Mouse (Mus musculus): ENCODE data around the gene Mnt.

The Mnt gene

GRCm38 (mm10) chr11:74843761-74844160 lies 13.0 kb downstream of the Mnt start:
- no peak for DNase-seq (ENCODE audit: extremely low read depth, insufficient read length, low spot score)

DNA sequence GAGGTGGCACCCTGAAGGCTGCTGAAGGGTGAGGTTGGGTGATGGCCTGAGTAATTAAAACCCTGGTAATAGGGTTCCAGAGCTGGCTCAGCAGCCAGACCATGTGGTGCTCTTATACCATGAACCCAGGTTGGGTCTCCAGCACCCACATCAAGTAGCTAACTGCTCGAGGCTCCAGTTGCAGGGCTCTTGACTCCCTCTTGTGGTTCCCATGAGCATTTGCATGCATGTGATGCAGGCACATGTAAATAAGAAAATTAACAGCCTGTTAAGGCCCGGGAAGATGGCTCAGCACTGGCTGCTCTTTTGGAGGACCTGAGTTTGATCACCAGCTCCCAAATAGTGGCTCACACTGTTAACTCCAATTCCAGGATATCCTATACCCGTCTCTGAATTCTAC lies 15.1 kb downstream of the Mnt start:
- no peak for DNase-seq (ENCODE audit: extremely low read depth, insufficient read length, low spot score)

- peak; percentile 72 for DNase-seq (ENCODE audit: extremely low read depth, insufficient read length, low spot score)
Observed at GRCm38 (mm10) chr11:74847919-74848521, 17.3 kb downstream of the Mnt start.

GRCm38 (mm10) chr11:74850998-74851661 lies 20.4 kb downstream of the Mnt start:
- no peak for DNase-seq (ENCODE audit: extremely low read depth, insufficient read length, low spot score)

- no peak for DNase-seq (ENCODE audit: extremely low read depth, insufficient read length, low spot score)
Observed at GRCm38 (mm10) chr11:74857756-74858155, 27.0 kb downstream of the Mnt start.

DNA sequence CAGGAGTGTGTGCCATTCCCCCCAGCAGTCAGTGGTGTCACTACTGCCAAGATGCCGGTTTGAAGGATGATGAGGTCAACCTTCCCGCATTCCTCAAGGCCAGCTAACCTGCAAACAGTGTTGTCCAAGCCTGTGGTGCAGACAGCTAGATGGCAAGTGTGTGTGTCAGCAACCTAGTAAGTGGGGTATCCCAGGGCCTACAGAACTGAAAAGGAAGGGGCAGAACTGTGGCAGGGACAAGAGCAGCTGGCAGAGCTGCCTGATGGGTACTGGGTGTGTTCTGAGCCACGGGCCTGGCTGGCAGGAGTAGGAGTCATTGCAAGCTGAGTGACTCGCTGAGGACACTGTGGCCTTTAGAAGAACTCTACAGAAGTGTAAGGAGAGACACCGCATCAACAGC lies 31.4 kb downstream of the Mnt start:
- peak; percentile 72 for DNase-seq (ENCODE audit: extremely low read depth, insufficient read length, low spot score)

DNA sequence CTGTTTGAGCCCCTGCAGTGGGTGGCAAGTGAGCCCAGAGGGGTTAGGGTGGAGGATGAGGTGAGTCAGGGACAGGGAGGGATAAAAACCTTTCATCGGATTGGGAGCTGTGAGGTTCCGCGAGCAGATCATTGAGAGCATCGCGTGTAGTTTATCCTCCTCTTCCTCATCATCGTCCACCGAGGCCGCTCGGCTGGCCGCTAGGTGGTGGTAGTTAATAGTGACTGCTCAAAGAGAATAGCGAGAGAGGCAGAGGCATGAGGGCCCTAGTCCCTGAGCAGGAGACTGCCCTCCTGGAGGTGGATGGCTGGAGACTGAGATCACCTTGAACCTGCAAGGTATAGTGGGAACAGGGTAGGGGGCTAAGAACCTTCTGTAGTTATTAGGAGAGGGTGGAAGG lies 32.8 kb downstream of the Mnt start:
- no peak for DNase-seq (ENCODE audit: extremely low read depth, insufficient read length, low spot score)

DNA sequence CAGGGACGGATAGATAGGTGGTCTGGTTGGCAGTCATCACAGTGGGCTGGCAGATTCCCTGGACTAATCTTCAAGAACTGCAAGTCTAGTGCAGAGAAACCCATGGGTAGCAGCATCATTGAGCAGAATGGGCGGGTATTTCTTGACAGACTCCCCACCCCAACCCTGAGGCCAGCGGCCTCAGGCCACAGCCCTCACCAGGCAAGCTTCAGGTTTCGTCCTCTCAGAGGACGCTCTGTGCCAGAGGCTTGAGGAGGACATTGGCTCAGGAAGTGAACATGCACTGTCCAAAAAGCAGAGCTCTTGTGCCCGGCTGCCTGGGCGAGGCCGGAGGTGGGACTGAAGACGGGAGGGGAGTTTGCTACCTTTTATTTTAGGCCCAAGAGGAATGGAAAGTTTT lies 33.7 kb downstream of the Mnt start:
- peak; percentile 57 for DNase-seq (ENCODE audit: extremely low read depth, insufficient read length, low spot score)

DNA sequence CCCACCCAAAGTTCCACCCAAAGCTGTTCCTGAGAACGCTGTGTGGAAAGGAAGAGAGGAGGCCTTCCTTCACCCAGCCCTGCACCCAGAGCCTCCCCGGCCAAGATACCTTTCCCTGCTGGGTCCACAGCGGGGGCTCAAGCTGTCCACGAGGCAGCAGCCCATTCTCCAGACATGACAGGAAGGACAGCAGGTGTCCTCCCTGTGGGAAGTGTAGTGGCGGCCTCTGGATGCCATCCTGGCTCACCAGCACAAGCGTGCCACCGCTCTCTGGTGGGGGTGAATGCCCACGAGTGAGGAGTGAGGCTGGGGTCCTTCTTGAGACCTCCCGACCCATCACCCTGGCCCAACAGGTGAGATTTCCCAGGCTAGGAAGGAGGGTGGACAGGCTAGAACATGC lies 34.5 kb downstream of the Mnt start:
- no peak for DNase-seq (ENCODE audit: extremely low read depth, insufficient read length, low spot score)

- peak; percentile 80 for DNase-seq (ENCODE audit: extremely low read depth, insufficient read length, low spot score)
Observed at GRCm38 (mm10) chr11:74866640-74867039, 35.9 kb downstream of the Mnt start.

DNA sequence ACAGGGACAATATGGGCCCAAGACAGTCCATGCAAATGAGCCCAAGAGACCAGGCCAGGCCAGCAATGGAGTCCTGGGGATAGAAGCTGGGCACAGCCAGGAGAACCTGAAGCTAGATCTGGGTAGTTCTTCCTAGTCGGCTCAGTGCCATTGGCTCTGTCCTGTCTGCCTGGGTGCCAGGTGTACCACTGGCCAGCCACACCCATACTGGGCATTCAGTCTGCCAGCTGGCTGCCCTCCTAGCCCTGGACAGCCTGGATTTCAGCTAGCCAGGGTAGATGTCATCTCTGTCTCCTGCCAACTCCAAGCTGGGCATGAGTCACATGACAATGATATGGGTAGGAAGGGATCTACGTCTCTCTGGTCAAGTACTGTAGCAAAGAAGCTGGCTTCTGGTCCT lies 36.5 kb downstream of the Mnt start:
- peak; percentile 76 for DNase-seq (ENCODE audit: extremely low read depth, insufficient read length, low spot score)

DNA sequence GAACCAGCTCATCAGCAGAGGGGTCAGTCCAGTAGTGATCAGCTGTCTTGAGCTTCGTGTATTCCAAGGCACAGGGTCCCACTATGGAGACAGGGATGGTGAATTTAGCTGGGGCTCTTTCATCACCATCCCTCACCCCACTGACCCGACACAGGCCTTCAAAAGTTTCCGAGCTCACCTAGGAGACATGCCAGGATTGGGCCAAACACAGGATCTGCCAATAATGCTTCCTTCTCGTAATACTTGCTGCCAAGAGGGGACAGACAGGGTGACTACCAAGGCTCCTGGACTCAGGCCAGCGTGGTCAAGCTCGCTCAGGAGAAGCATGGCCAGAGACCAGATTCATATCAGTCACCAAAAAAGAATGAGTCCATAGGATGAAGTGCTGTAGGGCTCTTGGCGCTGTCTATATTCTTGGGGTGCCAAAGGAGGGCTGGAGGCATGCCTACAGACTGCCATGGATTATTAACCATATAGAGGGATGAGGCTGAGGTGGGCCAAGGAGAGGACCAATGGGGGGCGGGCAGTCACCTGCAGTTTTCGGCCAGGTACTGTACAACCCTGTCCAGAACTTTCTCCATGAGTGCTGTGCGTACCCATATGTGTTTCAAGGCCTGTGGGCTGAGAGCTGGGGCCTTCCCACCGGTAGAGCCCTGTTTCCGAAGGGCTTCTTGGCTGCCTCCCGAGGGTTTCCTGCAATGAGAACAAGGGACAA lies 37.5 kb downstream of the Mnt start:
- DNase-seq (ENCODE audit: extremely low read depth, insufficient read length, low spot score) = peak; percentile 42

DNA sequence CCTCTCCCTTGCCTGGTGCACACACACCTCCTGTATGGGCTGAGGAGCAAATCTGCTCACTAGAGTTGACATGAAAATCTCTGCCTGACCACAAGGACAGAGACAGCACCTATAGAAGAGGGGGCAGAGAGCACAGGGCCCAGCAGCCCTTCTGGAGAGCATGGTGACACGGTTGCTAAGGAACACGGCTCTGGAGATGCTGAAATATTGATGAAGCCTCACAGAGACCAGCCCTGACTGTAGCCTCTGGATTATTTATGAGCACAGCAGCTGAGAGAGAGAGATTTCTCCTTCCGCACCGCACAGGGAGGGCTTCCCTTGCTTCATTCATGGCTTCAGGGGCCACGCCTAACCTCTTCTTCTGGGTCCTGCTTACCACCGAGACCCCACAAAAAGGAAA lies 38.9 kb downstream of the Mnt start:
- no peak for DNase-seq (ENCODE audit: extremely low read depth, insufficient read length, low spot score)

GRCm38 (mm10) chr11:74870544-74870943 lies 39.8 kb downstream of the Mnt start:
- DNase-seq (ENCODE audit: extremely low read depth, insufficient read length, low spot score) = no peak

DNA sequence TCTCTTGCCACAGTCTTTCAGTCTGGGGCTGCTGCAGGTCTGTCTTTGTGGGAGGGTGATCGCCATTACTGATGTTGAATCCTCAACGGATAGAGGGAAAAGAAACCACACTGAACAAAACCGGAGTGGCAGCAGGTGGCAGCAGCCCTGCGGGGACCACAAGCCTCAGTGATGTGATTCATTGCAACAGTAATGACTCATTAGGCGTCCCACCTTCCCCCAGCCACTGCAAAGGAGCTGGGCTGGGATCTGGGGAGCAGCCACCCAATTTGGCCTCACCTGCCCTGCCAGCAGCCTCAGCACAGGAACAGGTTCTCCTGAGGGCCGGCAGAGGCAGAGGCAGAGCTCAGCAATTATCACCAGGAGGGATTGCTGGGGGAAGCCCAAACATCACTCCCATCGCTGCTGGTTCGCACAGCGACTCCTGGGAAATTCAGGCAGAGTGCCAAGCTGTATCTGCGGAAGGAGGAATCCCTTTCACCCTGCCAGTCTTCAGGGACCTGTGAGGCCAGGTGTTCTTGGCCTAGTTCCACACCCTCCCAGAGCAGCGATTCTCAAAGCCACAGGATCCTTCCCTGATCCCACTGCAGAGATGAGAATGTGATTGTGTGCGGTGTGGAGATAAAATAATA lies 40.4 kb downstream of the Mnt start:
- DNase-seq (ENCODE audit: extremely low read depth, insufficient read length, low spot score) = peak; percentile 86

- DNase-seq (ENCODE audit: extremely low read depth, insufficient read length, low spot score) = no peak
Observed at GRCm38 (mm10) chr11:74874630-74875029, 43.9 kb downstream of the Mnt start.

DNA sequence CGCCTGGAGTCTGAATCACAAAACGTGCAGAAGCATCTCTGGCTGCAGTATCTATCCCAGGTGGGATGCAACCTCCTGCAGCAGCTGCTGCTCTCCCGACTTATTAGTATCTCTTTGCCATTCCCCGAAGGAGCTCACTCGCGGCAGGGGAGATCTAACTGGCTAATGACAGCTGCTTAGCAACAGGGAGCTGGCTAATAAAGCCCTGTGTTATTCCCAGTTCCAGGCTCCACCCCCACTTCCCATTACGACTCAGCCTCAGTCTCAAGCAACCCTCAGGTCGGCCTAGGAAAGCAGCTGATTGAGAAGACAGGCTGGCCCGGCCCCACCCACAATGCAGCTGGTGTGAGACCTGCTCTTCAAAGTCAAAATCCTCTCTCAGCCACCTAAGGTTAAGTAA lies 46.1 kb downstream of the Mnt start:
- peak; percentile 46 for DNase-seq (ENCODE audit: extremely low read depth, insufficient read length, low spot score)

DNA sequence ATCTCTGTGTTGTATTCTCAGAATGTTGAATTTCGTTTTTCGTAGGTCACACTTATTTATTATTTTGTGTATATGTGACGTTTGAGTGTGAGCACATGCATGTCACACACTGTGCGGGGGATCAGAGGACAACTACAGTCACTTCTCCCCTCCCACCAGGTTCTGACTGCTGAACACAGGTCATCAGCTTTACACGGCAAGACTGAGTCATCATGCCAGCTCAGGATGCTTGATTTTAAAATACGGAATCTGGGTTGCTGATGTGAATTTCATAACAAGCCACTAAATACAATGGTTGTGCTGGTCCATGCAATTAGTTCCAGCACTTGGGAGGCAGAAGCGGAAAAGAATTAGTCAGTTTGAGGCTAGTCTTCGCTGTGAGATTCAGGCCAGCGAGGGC lies 50.3 kb downstream of the Mnt start:
- DNase-seq (ENCODE audit: extremely low read depth, insufficient read length, low spot score) = peak; percentile 50

DNA sequence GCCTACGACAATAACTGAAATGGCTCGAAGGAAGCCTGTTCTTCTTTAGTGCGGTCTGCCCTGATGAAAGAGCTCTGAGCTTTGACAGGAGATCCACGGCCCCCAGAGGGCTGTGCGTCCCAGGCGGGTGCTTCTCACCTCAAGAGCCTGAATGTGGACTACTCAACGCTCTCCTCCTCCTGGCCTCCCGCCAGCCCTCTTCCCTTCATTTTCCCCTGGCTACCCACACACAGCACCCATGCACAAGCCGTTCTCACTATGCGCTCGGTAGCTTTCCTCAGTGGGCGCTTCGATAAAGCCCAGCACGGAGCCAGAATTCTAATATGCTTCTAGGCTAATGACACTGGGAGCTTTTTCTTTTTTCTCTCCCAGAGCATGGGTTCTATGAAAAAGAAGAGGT lies 51.3 kb downstream of the Mnt start:
- no peak for DNase-seq (ENCODE audit: extremely low read depth, insufficient read length, low spot score)

- no peak for DNase-seq (ENCODE audit: extremely low read depth, insufficient read length, low spot score)
Observed at GRCm38 (mm10) chr11:74883098-74883497, 52.4 kb downstream of the Mnt start.

DNA sequence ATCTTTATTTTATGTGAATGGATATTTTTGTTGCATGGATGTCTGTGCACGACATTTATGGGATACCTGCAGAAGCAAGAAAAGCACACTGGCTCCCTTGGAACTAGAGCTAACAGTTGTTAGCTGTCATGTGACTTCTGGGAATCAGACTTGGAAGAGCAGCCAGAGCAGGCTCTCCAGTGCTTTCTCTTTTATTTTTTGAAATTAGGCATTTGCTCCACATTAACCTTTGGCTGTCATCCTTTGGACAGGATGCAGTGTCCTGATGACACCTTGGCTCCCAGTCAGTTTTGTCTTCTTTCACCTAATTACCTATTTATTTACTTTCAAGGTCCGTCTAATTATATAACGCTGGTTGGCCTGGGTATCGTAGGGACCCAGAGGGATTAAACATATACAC lies 63.9 kb downstream of the Mnt start:
- no peak for DNase-seq (ENCODE audit: extremely low read depth, insufficient read length, low spot score)

Measured in 3134 (cell line).